Mouse (Mus musculus) liver, postnatal 0 days (tissue): ENCODE measurements around the gene Rprd2.

Experiments used
- CTCF ChIP-seq: sonication (generic); IDR thresholded peaks from 2 replicates; pipeline ENCODE4 v1.5.1; 2016; ENCODE audit warnings: antibody characterized with exemption, low read depth
- EP300 ChIP-seq: IDR thresholded peaks from 2 replicates; pipeline ENCODE4 v1.6.1; 2016; ENCODE audit warnings: antibody characterized with exemption, low read depth, mild to moderate bottlenecking

- TF ChIP-seq CTCF = no peak
- TF ChIP-seq EP300 = no peak
These were observed 37.5 kb upstream of the Rprd2 start for GRCm38 (mm10) chr3:95856115-95856514.
